Comparison of ENCODE assay signal across 24 mouse cellular contexts in genomic region chr11:77852941-77853668, GRCm38 (mm10). TPM values are rescaled to one million over a fixed set of nuclear protein-coding genes. Genes with fewer than 3 reads are reported as not detected.
DNase-seq lines count a peak whose midpoint lies in the region; ATAC-seq lines count a peak whose summit lies in the region.
"Had no signal": no experiment of that assay in that cellular context is flagged by ENCODE, and none has a peak within 500 bp of the region (broad histone marks: within the 10 kb centered on the region; RNA-seq: fewer than 3 reads in every experiment).

No protein-coding gene starts in this region.

- H3K9ac ChIP-seq in kidney, embryonic 16.5 days (replicated peaks; ENCODE audit: low read length) = no peak overlapping the region
- no peak overlapping the region for H3K9ac ChIP-seq in neural tube, embryonic 13.5 days
- H3K9ac ChIP-seq: embryonic facial prominence, embryonic 15.5 days; forebrain, embryonic 12.5 days; forebrain, postnatal 0 days; liver, embryonic 14.5 days; lung, embryonic 14.5 days; midbrain, embryonic 15.5 days; neural tube, embryonic 12.5 days had no signal

- H3K36me3 ChIP-seq in kidney, embryonic 16.5 days (ENCODE audit: insufficient read depth, low read length) = peaks cover 24% of the 10 kb centered on the region
- peaks cover 56% of the 10 kb centered on the region for H3K36me3 ChIP-seq in neural tube, embryonic 13.5 days

- H3K4me3 ChIP-seq in kidney, embryonic 16.5 days (ENCODE audit: low read length) = no peak overlapping the region
- no peak overlapping the region for H3K4me3 ChIP-seq in neural tube, embryonic 13.5 days
- H3K4me3 ChIP-seq: embryonic facial prominence, embryonic 10.5 days; embryonic facial prominence, embryonic 15.5 days; forebrain, embryonic 12.5 days; midbrain, embryonic 15.5 days; neural tube, embryonic 12.5 days had no signal

- H3K4me2 ChIP-seq in kidney, embryonic 16.5 days (replicated peaks; ENCODE audit: low read depth, low read length) = no peak overlapping the region
- no peak overlapping the region for H3K4me2 ChIP-seq in neural tube, embryonic 13.5 days
- H3K4me2 ChIP-seq: embryonic facial prominence, embryonic 15.5 days; forebrain, embryonic 12.5 days; lung, embryonic 14.5 days; midbrain, embryonic 15.5 days; neural tube, embryonic 12.5 days had no signal

- no peaks in the 10 kb centered on the region for H3K9me3 ChIP-seq in kidney, embryonic 16.5 days (ENCODE audit: low read length)
- no peaks in the 10 kb centered on the region for H3K9me3 ChIP-seq in neural tube, embryonic 13.5 days
- H3K9me3 ChIP-seq: embryonic facial prominence, embryonic 10.5 days; embryonic facial prominence, embryonic 15.5 days; forebrain, embryonic 12.5 days; midbrain, embryonic 15.5 days; neural tube, embryonic 12.5 days had no signal

- WGBS in kidney, embryonic 16.5 days = 88% methylated on average over 17 of the region's 17 CpGs
- WGBS in neural tube, embryonic 13.5 days = 93% methylated on average over 17 of the region's 17 CpGs

- DNase-seq in heart, adult 11 months = peak; percentile 94
- DNase-seq in heart, postnatal 4 days = no peak
- no peak for DNase-seq in kidney, adult 18-20 months
- DNase-seq in neural tube, embryonic 10.5 days (ENCODE audit: extremely low spot score, low spot score) = no peak
- no peak for DNase-seq in kidney, adult 11 months
- DNase-seq: adrenal gland, postnatal 14 days; cerebellum, adult 11 months; forebrain, postnatal 0 days; liver; lung, embryonic 14.5 days; spleen, adult 18-20 months; thymus, adult 18-20 months; thymus, postnatal 25 days had no signal

- H3K27me3 ChIP-seq in kidney, embryonic 16.5 days (ENCODE audit: insufficient read depth, low read length) = peaks cover 8% of the 10 kb centered on the region
- H3K27me3 ChIP-seq in neural tube, embryonic 13.5 days = peaks cover 33% of the 10 kb centered on the region
- H3K27me3 ChIP-seq: embryonic facial prominence, embryonic 15.5 days; midbrain, embryonic 15.5 days had no signal

- H3K27ac ChIP-seq in kidney, embryonic 16.5 days (ENCODE audit: low read length) = no peak overlapping the region
- H3K27ac ChIP-seq in neural tube, embryonic 13.5 days (replicated peaks) = peak overlapping the region; percentile 91
- H3K27ac ChIP-seq: embryonic facial prominence, embryonic 10.5 days; embryonic facial prominence, embryonic 15.5 days; forebrain, embryonic 12.5 days; liver, embryonic 14.5 days had no signal

- ATAC-seq in kidney, embryonic 16.5 days (ENCODE audit: low FRiP score, low TSS enrichment) = peak; percentile 11; the same call in 1 of the 2 replicates
- no peak for ATAC-seq in neural tube, embryonic 13.5 days (ENCODE audit: low read depth)
- ATAC-seq: forebrain, postnatal 0 days; intestine, embryonic 16.5 days; midbrain, embryonic 15.5 days had no signal

- H3K4me1 ChIP-seq in kidney, embryonic 16.5 days (ENCODE audit: insufficient read depth, low read length) = peaks cover 20% of the 10 kb centered on the region
- peaks cover 95% of the 10 kb centered on the region for H3K4me1 ChIP-seq in neural tube, embryonic 13.5 days (replicated peaks)

RNA-seq across cellular contexts. Expression of gene Pipox, which starts 40.8 kb away (rescaled TPM):
- 1 to 10 TPM; 1.9 to 2.5 TPM for total RNA-seq in heart, postnatal 4 days (2021)
- 14.7 and 16.0 TPM in 2 replicates for polyA plus RNA-seq in kidney, embryonic 16.5 days (2015; fragmentation: Nextera tagmentation; extraction: Ambion mirVana)
- 4.1 and 6.1 TPM in 2 replicates for polyA plus RNA-seq in neural tube, embryonic 13.5 days (2015; fragmentation: Nextera tagmentation; extraction: Ambion mirVana)
- total RNA-seq: gastrocnemius, adult 8-10 months; hematopoietic stem cell, adult 5-6 weeks had no signal
